Mouse (Mus musculus) intestine, embryonic 14.5 days (tissue): ENCODE results near the gene Ncam1. TPM values are rescaled to one million over a fixed set of nuclear protein-coding genes. Genes with fewer than 3 reads are reported as not detected.

ENCODE experiments used
- ATAC-seq: fragments of 200-750 bp; cut with Nextera tagmentation; replicated peaks from 2 replicates; pipeline ENCODE4 v1.8.0; 2017; ENCODE audit warnings: low read depth, moderate number of reproducible peaks, moderate TSS enrichment, moderate library complexity; ENCODE audit not compliant: low FRiP score, low TSS enrichment
- DNase-seq: peaks from one replicate; pipeline ENCODE4 v3.0.0-alpha.2; 2018; ENCODE audit warnings: low spot score
- H3K27ac ChIP-seq: fragments of 300-500 bp; sonication (generic); 2 replicates; pipeline ENCODE4 v1.5.1; 2014; ENCODE audit warnings: low read depth, mild to moderate bottlenecking, control low read depth
- H3K27me3 ChIP-seq: fragments of 300-500 bp; sonication (generic); replicated peaks from 2 replicates; pipeline ENCODE4 v1.6.1; 2014; ENCODE audit warnings: low read length, control low read depth; ENCODE audit not compliant: control insufficient read depth, insufficient read depth
- H3K36me3 ChIP-seq: fragments of 300-500 bp; sonication (generic); 2 replicates; pipeline ENCODE4 v1.6.1; 2014; ENCODE audit warnings: low read length, control low read depth; ENCODE audit not compliant: control insufficient read depth, insufficient read depth
- H3K4me1 ChIP-seq: fragments of 300-500 bp; sonication (generic); replicated peaks from 2 replicates; pipeline ENCODE4 v1.6.1; 2014; ENCODE audit warnings: low read length, control low read depth, mixed read lengths; ENCODE audit not compliant: control insufficient read depth, insufficient read depth
- H3K4me2 ChIP-seq: fragments of 300-500 bp; sonication (generic); 2 replicates; pipeline ENCODE4 v1.6.1; 2014; ENCODE audit warnings: low read length
- H3K4me3 ChIP-seq: fragments of 300-500 bp; sonication (generic); 2 replicates; pipeline ENCODE4 v1.5.1; 2014; ENCODE audit warnings: low read depth, low read length, control low read depth, mixed read lengths
- H3K9ac ChIP-seq: fragments of 300-500 bp; sonication (generic); 2 replicates; pipeline ENCODE4 v1.6.1; 2014; ENCODE audit warnings: mild to moderate bottlenecking, low read length
- H3K9me3 ChIP-seq: fragments of 300-500 bp; sonication (generic); 2 replicates; pipeline ENCODE4 v1.6.1; 2016; ENCODE audit warnings: low read length, control low read depth; ENCODE audit not compliant: control insufficient read depth
- WGBS: fragments of 180-500 bp; shearing (Covaris S2); extraction: QIAGEN DNeasy Blood & Tissue Kit; methylation state at CpG from one replicate; pipeline ENCODE4 v1.1.7; 2014; 5-methylcytosine and 5-hydroxymethylcytosine counted together
- polyA plus RNA-seq: library from polyadenylated mRNA; unstranded; fragments of >200 nt; fragmentation: Nextera tagmentation; extraction: Ambion mirVana; gene quantifications from 2 replicates; pipeline ENCODE4 v1.2.1, GENCODE M21; 2014

Gene Ncam1
- polyA plus RNA-seq, 1 experiment from 2014 or later = 82.1 TPM

- no peak for DNase-seq
- no peak overlapping the region for H3K9ac ChIP-seq
- WGBS = 65% methylated on average over 2 of the region's 2 CpGs
Measured at GRCm38 (mm10) chr9:49744286-49744685, 54.4 kb downstream of the Ncam1 start.

GRCm38 (mm10) chr9:49739935-49740334 lies 58.8 kb downstream of the Ncam1 start:
- Histone ChIP-seq H3K27ac (no peak overlapping the region), H3K4me3 (no peak overlapping the region), H3K4me1 (peaks cover 7% of the 10 kb centered on the region; the same call in 1 of the 2 replicates), H3K9ac (no peak overlapping the region), H3K36me3 (no peaks in the 10 kb centered on the region), H3K27me3 (no peaks in the 10 kb centered on the region), H3K4me2 (no peak overlapping the region), H3K9me3 (no peaks in the 10 kb centered on the region)
- no peak for ATAC-seq
- DNase-seq = no peak
- WGBS = 80% methylated on average over 6 of the region's 6 CpGs

More at GRCm38 (mm10) chr9:49744286-49744685, 54.4 kb downstream of the Ncam1 start:
- no peak for ATAC-seq
- H3K4me1 ChIP-seq = peaks cover 15% of the 10 kb centered on the region
- H3K4me2 ChIP-seq = no peak overlapping the region
- no peak overlapping the region for H3K27ac ChIP-seq
- no peaks in the 10 kb centered on the region for H3K36me3 ChIP-seq
- no peak overlapping the region for H3K4me3 ChIP-seq
- no peaks in the 10 kb centered on the region for H3K9me3 ChIP-seq
- H3K27me3 ChIP-seq = no peaks in the 10 kb centered on the region

- Histone ChIP-seq H3K4me2 (no peak overlapping the region), H3K27ac (no peak overlapping the region), H3K36me3 (no peaks in the 10 kb centered on the region), H3K9ac (no peak overlapping the region), H3K4me1 (0 out of 2 replicates have a peak, but pooled peaks cover 3% of the 10 kb centered on the region), H3K27me3 (no peaks in the 10 kb centered on the region), H3K9me3 (no peaks in the 10 kb centered on the region), H3K4me3 (no peak overlapping the region)
- ATAC-seq (no peak), DNase-seq (no peak)
- 40% methylated on average over 1 of the region's 1 CpGs for WGBS
Measured at GRCm38 (mm10) chr9:49738546-49738945, 60.2 kb downstream of the Ncam1 start.

GRCm38 (mm10) chr9:49737166-49737565 lies 61.6 kb downstream of the Ncam1 start:
- no peak overlapping the region for H3K9ac ChIP-seq
- ATAC-seq (no peak), DNase-seq (no peak)
- H3K9me3 ChIP-seq = no peaks in the 10 kb centered on the region
- 0 out of 2 replicates have a peak, but pooled peaks cover 3% of the 10 kb centered on the region for H3K4me1 ChIP-seq
- H3K36me3 ChIP-seq = no peaks in the 10 kb centered on the region
- WGBS = 88% methylated on average over 6 of the region's 6 CpGs
- H3K27me3 ChIP-seq = no peaks in the 10 kb centered on the region
- no peak overlapping the region for H3K4me2 ChIP-seq
- H3K27ac ChIP-seq = no peak overlapping the region
- H3K4me3 ChIP-seq = no peak overlapping the region

- ATAC-seq (no peak), DNase-seq (no peak)
- Histone ChIP-seq H3K9ac (no peak overlapping the region), H3K27ac (no peak overlapping the region), H3K4me2 (no peak overlapping the region), H3K36me3 (no peaks in the 10 kb centered on the region), H3K9me3 (no peaks in the 10 kb centered on the region), H3K4me1 (0 out of 2 replicates have a peak, but pooled peaks cover 3% of the 10 kb centered on the region), H3K4me3 (no peak overlapping the region), H3K27me3 (no peaks in the 10 kb centered on the region)
- 76% methylated on average over 7 of the region's 7 CpGs for WGBS
Measured at GRCm38 (mm10) chr9:49734348-49735007, 64.2 kb downstream of the Ncam1 start.

GRCm38 (mm10) chr9:49733726-49734125 lies 65.0 kb downstream of the Ncam1 start:
- no peak for ATAC-seq
- DNase-seq = no peak
- whole genome bisulfite sequencing = 76% methylated on average over 5 of the region's 5 CpGs

GRCm38 (mm10) chr9:49729479-49729878 lies 69.2 kb downstream of the Ncam1 start:
- Histone ChIP-seq H3K9ac (no peak overlapping the region), H3K4me1 (no peaks in the 10 kb centered on the region), H3K27ac (no peak overlapping the region), H3K27me3 (no peaks in the 10 kb centered on the region), H3K9me3 (no peaks in the 10 kb centered on the region), H3K4me2 (no peak overlapping the region), H3K4me3 (no peak overlapping the region), H3K36me3 (no peaks in the 10 kb centered on the region)
- DNase-seq (no peak), ATAC-seq (no peak)
- 38% methylated on average over 3 of the region's 3 CpGs for WGBS

More at GRCm38 (mm10) chr9:49733726-49734125, 65.0 kb downstream of the Ncam1 start:
- Histone ChIP-seq H3K4me3 (no peak overlapping the region), H3K4me2 (no peak overlapping the region), H3K9ac (no peak overlapping the region), H3K27ac (no peak overlapping the region), H3K4me1 (0 out of 2 replicates have a peak, but pooled peaks cover 2% of the 10 kb centered on the region), H3K36me3 (no peaks in the 10 kb centered on the region), H3K9me3 (no peaks in the 10 kb centered on the region), H3K27me3 (no peaks in the 10 kb centered on the region)

GRCm38 (mm10) chr9:49728211-49728610 lies 70.5 kb downstream of the Ncam1 start:
- WGBS = 70% methylated on average over 8 of the region's 8 CpGs
- Histone ChIP-seq H3K4me1 (no peaks in the 10 kb centered on the region), H3K4me2 (no peak overlapping the region), H3K36me3 (no peaks in the 10 kb centered on the region), H3K27me3 (no peaks in the 10 kb centered on the region), H3K9me3 (no peaks in the 10 kb centered on the region), H3K27ac (no peak overlapping the region), H3K4me3 (no peak overlapping the region), H3K9ac (no peak overlapping the region)
- DNase-seq (peak; percentile 47), ATAC-seq (no peak)

- H3K4me1 ChIP-seq = no peaks in the 10 kb centered on the region
- no peaks in the 10 kb centered on the region for H3K36me3 ChIP-seq
- no peak overlapping the region for H3K4me2 ChIP-seq
- H3K4me3 ChIP-seq = no peak overlapping the region
- ATAC-seq (no peak), DNase-seq (no peak)
- H3K9ac ChIP-seq = no peak overlapping the region
- H3K9me3 ChIP-seq = no peaks in the 10 kb centered on the region
- WGBS = 74% methylated on average over 5 of the region's 5 CpGs
- no peak overlapping the region for H3K27ac ChIP-seq
- H3K27me3 ChIP-seq = no peaks in the 10 kb centered on the region
Measured at GRCm38 (mm10) chr9:49722765-49723164, 76.0 kb downstream of the Ncam1 start.
